Mouse (Mus musculus) heart, adult 2 months (tissue): ENCODE data around the gene Rerg.
A peak's percentile ranks its signal among the peaks of the same experiment; 100 is the strongest.

ENCODE experiments used
- CTCF ChIP-seq: fragments of 200-600 bp; IDR thresholded peaks from 2 replicates; pipeline ENCODE4 v1.8.1; 2022; ENCODE audit warnings: antibody characterized with exemption, mild to moderate bottlenecking, moderate library complexity
- EP300 ChIP-seq: fragments of 200-500 bp; IDR thresholded peaks from 2 replicates; pipeline ENCODE4 v1.6.1; 2011; ENCODE audit warnings: low read depth, low read length, control low read depth; ENCODE audit not compliant: insufficient read depth
- POLR2A ChIP-seq: fragments of 200-500 bp; IDR thresholded peaks from 2 replicates; pipeline ENCODE4 v1.6.1; 2011; ENCODE audit warnings: mild to moderate bottlenecking, low read depth, low read length, control low read depth; ENCODE audit not compliant: insufficient read depth

GRCm38 (mm10) chr6:137209992-137210391 lies 39.7 kb upstream of the Rerg start:
- no peak for TF ChIP-seq CTCF
- no peak for TF ChIP-seq POLR2A
- TF ChIP-seq EP300, result 0 out of 2 replicates have a peak, but pooled peaks have one; percentile 37
